Mouse (Mus musculus): Measurements from ENCODE around the gene Rbmy. TPM values are rescaled to one million over a fixed set of nuclear protein-coding genes. Genes with fewer than 3 reads are reported as not detected.
"Not testable (repeated sequence)": the region's sequence is repeated elsewhere in the genome, so short reads cannot be mapped to it uniquely, and the experiment has no call there.

Rbmy gene
- not detected in 2 replicates for polyA plus RNA-seq (2015; fragmentation: Nextera tagmentation; extraction: Ambion mirVana)

DNA sequence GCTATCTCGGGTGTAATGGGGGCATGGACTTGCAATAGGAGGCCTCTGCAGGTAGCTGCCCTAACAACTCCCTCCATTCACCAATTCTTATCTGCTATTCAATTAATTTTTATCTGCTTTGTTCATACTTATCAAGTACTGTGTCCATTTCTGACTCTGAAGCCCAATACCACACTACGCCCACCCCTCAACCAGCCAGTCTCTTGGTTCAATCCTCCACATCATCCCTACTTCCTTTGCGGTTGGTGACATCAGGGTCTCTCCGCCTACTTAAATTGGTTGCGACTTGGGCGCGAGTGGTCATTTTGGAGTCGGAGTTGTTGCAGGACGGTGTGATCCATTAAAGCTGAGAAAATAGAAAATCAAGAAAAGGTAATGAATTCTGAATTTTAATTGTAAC, at the start of gene Rbmy, which contains the start of gene Gm10256:
Gene Rbmy, plus strand, starts transcription at position 301 of the 400 bp plus-strand sequence.
Gene Gm10256, plus strand, starts transcription at position 320 of the 400 bp plus-strand sequence.
- H3K4me3 ChIP-seq; H3K27me3 ChIP-seq; H3K36me3 ChIP-seq; H3K9ac ChIP-seq; H3K4me2 ChIP-seq; ATAC-seq (ENCODE audit: insufficient number of reproducible peaks, low FRiP score, low TSS enrichment, low read depth); H3K9me3 ChIP-seq; H3K4me1 ChIP-seq; H3K27ac ChIP-seq: not testable (repeated sequence)
- no CpG with 5 or more reads among the region's 9 CpGs for WGBS

DNA sequence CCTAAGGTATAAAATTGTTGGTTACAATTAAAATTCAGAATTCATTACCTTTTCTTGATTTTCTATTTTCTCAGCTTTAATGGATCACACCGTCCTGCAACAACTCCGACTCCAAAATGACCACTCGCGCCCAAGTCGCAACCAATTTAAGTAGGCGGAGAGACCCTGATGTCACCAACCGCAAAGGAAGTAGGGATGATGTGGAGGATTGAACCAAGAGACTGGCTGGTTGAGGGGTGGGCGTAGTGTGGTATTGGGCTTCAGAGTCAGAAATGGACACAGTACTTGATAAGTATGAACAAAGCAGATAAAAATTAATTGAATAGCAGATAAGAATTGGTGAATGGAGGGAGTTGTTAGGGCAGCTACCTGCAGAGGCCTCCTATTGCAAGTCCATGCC, 34.4 kb upstream of the Rbmy start, which contains the start of gene Gm4064:
Gene Gm4064, minus strand, starts transcription at position 101 of the 400 bp plus-strand sequence.
- not testable (repeated sequence) for H3K4me2 ChIP-seq; H3K27me3 ChIP-seq; H3K4me1 ChIP-seq; ATAC-seq (ENCODE audit: insufficient number of reproducible peaks, low FRiP score, low TSS enrichment, low read depth); H3K27ac ChIP-seq; H3K36me3 ChIP-seq; H3K4me3 ChIP-seq; H3K9ac ChIP-seq; H3K9me3 ChIP-seq
- no CpG with 5 or more reads among the region's 8 CpGs for WGBS

Other genes with a start within 250 kb of the Rbmy start
- gene H2al2c, start 231.6 kb upstream of the Rbmy start, polyA plus RNA-seq (2015; fragmentation: Nextera tagmentation; extraction: Ambion mirVana): not detected in 2 replicates
- gene Sry, start 167.0 kb upstream of the Rbmy start, polyA plus RNA-seq (2015; fragmentation: Nextera tagmentation; extraction: Ambion mirVana): not detected in 2 replicates
- not detected in 2 replicates for gene H2al2b, start 110.0 kb upstream of the Rbmy start, polyA plus RNA-seq (2015; fragmentation: Nextera tagmentation; extraction: Ambion mirVana)
- gene Gm4064, start 34.5 kb upstream of the Rbmy start, polyA plus RNA-seq (2015; fragmentation: Nextera tagmentation; extraction: Ambion mirVana): not detected in 2 replicates
- not detected in 2 replicates for gene Gm10256, start within 50 bp of the Rbmy start, polyA plus RNA-seq (2015; fragmentation: Nextera tagmentation; extraction: Ambion mirVana)
- gene Gm10352, start 70.3 kb downstream of the Rbmy start, polyA plus RNA-seq (2015; fragmentation: Nextera tagmentation; extraction: Ambion mirVana): not detected in 2 replicates
- gene Gm29289, start 101.9 kb downstream of the Rbmy start, polyA plus RNA-seq (2015; fragmentation: Nextera tagmentation; extraction: Ambion mirVana): not detected in 2 replicates

Measured in limb, embryonic 15.5 days (tissue).